Mouse (Mus musculus) right cerebral cortex, postnatal 4 days (tissue): ENCODE data around the gene Reep1.

Experiments
- DNase-seq: peaks from one replicate; pipeline ENCODE4 v3.0.0-alpha.2; 2022

The Reep1 gene

GRCm38 (mm10) chr6:71707511-71708501 is at the start of gene Reep1:
Gene Reep1 (plus strand): TSS chr6:71707561.
- peak; percentile 70 for DNase-seq

DNA sequence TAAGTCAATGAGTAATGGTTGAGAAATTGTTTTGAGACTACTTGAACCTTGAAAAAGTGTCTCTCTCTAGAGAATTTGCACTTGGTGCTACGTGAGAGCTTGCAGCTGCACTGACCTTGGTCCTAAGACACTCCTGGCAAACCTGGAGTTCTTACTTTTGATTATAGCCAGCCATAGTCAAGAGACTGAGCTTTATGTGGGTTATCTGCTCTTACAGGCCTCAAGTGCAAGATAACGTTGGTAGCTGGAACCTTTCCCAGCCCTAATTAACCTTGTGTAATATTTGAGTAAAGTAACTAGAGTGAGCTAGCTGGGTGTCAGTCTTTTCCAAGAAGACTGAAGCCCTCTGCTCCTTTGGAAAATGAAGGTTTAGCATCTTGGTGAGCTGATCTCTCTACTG is 49.1 kb upstream of the Reep1 start:
- no peak for DNase-seq

DNA sequence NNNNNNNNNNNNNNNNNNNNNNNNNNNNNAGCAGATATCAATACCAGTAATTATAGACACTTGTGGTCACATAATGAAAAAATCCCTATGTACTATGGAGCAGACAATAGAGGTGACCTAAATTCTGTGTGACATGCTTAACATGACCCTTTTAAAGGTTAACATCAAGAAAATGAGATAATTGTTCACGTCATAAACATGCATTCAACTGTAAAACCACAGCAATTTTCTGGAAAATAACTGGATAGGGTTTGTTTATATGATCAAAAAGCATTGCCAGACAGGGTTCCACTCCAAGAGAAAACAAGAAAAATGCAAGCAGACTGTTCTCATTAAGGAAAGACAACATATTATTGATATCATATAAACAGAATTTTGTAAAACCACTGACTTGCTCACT is 42.9 kb upstream of the Reep1 start:
- DNase-seq = no peak

DNA sequence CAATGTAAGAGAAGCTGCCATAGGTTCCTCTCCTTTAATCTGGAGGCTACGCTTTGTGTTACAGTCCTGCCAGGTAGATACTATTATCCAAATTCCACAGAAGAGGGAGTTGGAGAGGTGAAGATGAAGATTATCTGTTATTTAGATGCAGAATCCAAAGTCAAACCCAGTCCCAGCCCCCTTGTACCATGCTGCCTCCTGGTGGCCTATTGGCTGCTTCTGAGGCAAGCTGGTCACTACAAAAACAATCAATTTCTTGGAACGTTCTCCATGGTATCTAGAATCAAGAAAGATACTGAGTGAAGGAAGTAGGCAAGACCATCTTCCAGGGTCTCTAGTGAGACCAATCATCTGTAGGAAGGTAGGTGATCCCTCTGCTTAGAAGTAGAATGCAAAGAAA is 34.2 kb upstream of the Reep1 start:
- DNase-seq = no peak

- no peak for DNase-seq
Measured at GRCm38 (mm10) chr6:71678891-71679290, 28.5 kb upstream of the Reep1 start.

DNA sequence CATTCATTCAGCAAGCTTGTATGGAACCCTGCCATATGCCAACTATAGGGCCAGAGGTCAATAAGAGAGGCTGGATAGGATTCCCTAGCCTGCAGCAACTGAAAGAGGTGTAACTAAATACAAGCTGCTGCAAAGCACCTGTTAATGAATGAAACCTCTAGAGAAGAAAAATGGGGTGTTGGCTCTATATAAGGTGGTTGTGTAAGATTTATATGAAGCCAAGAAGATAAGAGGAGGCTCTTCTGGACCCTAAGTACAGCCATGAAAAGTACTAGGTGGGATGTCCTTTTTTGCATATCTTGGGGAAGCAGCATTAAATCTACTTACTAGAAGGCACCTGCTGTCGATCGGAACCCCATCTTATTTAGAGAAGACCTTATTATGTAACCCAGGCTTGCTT is 12.2 kb upstream of the Reep1 start:
- DNase-seq = no peak

DNA sequence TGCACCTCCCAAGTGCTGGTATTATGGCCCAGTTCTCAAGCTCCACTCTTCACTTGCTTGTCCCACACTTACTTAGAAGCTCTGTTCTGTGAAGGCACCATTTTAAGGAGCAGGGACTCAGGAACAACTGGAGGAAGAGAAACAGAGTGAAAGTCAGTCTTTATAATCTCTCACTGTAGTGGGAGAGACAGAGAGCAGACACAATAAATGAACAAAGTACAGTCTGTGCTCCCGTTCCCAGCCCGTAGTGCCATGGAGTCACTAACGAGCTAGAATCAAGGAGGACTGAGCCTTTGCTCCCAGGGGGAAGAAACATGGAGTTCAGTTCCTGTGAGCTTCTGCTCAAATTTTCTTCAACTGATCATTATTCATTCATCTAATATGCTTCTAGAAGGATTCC is 11.8 kb upstream of the Reep1 start:
- DNase-seq = no peak

- DNase-seq = no peak
Measured at GRCm38 (mm10) chr6:71706871-71707270, 490 bp upstream of the Reep1 start.

GRCm38 (mm10) chr6:71708528-71708927 is 1.2 kb downstream of the Reep1 start:
- peak; percentile 34 for DNase-seq

- no peak for DNase-seq
Measured at GRCm38 (mm10) chr6:71710323-71710722, 3.0 kb downstream of the Reep1 start.

DNA sequence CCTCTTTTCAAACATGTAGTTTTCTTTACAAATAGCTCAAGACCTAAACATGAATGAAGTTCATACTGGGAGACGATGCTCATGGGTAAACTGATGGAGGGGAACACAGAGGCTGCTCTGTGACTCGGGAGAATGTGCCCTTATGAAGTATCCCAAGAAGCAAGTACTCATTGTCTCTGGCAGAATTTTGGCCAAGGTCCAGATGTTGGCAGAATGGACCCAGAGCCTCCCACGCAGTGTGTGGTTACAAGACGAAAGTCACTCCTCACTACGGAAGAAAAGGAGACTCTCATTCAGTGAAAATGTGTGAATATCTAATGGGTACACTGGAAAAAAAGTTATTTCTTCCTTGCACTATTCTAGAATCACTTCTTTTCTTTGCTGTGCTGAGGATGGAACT is 3.8 kb downstream of the Reep1 start:
- DNase-seq = no peak

GRCm38 (mm10) chr6:71713532-71713931 is 6.2 kb downstream of the Reep1 start:
- no peak for DNase-seq

- DNase-seq = no peak
Measured at GRCm38 (mm10) chr6:71715006-71715405, 7.6 kb downstream of the Reep1 start.

DNA sequence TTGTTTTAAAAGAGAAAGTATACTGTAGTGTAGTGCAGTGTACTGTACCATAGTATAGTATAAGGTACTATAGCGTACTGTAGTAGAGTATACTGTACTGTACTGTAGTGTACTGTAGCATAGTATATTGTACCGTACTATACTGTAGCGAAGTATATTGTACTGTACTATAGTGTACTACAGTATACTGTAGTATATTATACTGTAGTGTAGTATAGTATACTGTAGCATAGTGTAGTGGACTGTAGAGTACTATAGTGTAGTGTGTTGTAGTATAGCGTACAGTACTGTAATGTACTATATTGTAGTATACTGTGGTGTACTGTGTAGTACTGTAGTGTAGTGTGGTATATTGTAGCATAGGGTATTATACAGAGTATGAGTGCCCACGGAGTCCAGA is 9.1 kb downstream of the Reep1 start:
- DNase-seq = no peak

- no peak for DNase-seq
Measured at GRCm38 (mm10) chr6:71718322-71718721, 11.0 kb downstream of the Reep1 start.

- no peak for DNase-seq
Measured at GRCm38 (mm10) chr6:71719302-71719701, 11.9 kb downstream of the Reep1 start.

DNA sequence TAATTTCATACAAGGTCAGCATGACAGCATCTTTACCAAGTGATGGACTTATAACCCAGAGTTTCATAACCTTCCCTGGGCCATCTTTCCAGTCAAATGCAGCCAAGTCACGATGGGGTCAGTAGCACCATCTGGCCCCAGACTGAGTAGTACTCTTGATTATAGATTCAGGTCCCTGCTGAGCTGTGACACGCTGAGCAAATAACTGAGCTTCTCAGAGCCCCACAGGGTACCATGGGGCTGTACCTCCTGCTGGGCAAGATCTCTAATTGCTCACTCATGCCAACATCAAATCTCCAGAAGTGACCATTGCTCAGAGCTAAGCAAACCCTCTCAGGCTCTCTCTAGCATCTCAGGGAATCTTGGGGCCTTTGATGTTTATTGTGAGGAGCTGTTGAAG is 15.6 kb downstream of the Reep1 start:
- no peak for DNase-seq

DNA sequence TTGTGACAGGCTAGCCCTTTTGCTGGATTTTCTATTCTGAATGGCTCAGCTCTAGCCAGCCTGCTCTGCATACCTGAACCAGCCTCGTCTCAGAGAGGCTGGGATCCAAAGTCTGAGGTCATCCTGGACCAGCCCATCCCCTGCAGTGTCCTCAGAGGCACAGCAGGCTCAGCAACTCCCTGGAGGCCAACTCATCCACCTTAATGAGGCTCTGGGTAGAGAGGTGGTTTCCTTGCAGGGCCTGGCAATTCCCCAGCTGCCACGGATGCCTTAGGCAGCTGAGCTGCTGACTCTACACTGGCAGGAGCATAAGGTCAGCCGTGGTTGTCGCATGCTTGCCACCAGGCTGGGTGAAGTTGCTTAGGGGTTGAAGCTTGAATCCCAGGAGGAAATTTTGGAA is 16.2 kb downstream of the Reep1 start:
- no peak for DNase-seq

- DNase-seq = no peak
Measured at GRCm38 (mm10) chr6:71726710-71727109, 19.3 kb downstream of the Reep1 start.

GRCm38 (mm10) chr6:71728306-71728705 is 20.9 kb downstream of the Reep1 start:
- DNase-seq = no peak

DNA sequence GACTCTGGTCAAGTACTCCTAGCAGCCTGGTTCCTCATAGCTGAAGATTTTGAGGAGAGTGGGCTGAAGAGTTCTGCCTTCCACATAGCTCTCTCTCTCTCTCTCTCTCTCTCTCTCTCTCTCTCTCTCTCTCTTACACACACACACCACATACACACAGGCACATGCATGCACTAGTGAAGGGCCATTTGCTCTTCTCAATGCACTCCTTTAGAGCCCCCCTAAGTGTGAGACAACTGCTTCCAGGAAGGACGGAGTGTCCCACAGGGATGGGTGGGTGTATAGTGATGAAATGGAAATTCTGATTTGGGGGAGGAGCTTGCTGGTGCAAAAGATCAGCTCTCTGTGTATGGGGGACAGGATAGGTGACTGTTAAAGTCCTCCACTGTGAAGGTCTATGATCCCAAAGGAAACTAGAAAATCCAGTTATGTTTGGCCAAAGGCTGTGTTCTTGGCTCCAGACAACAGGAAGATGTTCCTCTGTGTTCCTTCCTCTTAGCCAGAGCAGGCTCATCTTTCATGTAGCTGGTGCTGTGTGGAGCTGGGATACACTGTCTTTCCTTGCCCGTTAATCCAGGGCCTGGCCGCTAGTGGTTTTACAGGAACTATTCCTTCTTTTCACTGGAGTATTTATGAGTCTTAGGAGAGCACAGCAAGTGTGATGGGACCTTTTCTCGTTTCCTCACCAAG is 27.7 kb downstream of the Reep1 start:
- DNase-seq = no peak

DNA sequence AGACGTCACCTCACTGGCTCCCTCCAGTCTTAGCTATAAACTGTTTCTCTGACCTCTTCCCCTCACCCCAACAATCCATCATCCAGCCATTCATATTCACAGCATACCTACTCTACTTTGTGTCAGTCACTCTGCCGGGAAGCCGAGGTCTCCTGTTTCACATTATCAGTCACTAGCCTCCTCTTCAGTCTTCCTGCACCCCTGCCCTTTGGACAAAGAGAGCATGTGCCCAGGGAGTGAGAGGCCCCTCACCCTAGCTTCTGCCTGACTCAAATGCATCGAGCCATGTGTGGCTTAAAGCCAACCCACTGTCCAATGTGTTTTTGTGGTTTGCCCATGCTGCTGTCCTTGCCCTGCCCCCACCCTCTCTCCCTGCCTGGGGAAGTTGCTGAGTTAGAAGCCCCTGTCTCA is 28.2 kb downstream of the Reep1 start:
- DNase-seq = no peak

DNA sequence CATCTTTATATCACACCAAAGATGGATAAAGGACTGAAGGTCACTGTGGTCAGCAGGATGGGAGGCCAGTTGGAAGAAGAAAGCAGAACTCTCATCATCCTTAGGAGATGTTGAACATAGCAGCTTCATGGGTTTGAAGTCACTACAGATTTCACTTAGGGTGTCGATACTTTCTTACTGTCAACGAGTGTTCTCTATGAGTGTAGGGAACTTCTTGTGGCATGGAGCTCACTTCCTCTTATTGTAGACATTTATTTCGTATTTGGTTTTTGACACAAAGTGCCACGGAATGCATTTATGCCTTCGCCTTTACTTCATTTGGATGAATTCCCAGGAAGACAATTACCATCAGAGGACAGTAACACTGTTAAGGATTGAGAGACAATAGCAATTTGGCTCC is 28.7 kb downstream of the Reep1 start:
- no peak for DNase-seq

GRCm38 (mm10) chr6:71737202-71737601 is 29.8 kb downstream of the Reep1 start:
- DNase-seq = no peak
